Mouse (Mus musculus) cerebellum, adult 11-12 months (tissue): ENCODE measurements around the gene Crlf1.

Experiments
- DNase-seq: peaks from one replicate; pipeline ENCODE4 v3.0.0; 2022

Gene Crlf1

DNA sequence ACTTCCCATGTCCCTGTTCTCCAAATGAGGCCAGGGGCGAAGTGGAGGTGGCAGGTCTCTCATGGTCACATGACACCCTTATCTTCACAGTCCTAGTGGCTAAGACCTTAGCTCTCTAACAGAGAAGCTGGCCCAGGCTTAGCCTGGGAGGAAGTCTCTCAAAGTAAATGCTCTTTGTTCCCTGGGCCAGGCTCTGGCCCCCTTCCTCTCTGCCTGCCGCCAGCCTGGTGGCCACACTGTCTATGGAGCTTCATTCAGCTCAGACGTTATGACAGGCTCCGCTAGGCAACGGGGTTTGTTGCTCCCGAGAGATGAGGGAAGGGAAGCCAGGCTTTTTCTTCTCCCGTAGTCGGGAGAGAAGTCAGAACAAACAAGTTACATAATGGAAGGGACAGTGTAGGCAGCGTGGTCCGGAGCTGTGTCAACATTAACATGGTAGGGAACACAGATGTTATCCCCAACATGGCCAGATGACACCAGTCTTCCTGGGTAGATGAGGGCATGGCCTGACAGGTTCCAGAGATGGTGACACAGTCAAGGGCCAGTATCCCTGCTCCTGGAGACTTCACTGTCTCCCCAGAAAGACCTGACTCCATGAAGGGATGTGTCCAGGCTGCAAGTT lies 23.6 kb upstream of the Crlf1 start:
- DNase-seq: no peak

- DNase-seq: no peak
Observed at GRCm38 (mm10) chr8:70469938-70470337, 23.0 kb upstream of the Crlf1 start.

GRCm38 (mm10) chr8:70471856-70472255 lies 21.1 kb upstream of the Crlf1 start:
- peak; percentile 77 for DNase-seq

- DNase-seq: peak; percentile 96
Observed at GRCm38 (mm10) chr8:70476333-70477268, 16.4 kb upstream of the Crlf1 start, which contains the start of gene Klhl26. TSS of gene Klhl26 (minus strand) at chr8:70476968.

- peak; percentile 76 for DNase-seq
Observed at GRCm38 (mm10) chr8:70477269-70477982, 15.5 kb upstream of the Crlf1 start.

DNA sequence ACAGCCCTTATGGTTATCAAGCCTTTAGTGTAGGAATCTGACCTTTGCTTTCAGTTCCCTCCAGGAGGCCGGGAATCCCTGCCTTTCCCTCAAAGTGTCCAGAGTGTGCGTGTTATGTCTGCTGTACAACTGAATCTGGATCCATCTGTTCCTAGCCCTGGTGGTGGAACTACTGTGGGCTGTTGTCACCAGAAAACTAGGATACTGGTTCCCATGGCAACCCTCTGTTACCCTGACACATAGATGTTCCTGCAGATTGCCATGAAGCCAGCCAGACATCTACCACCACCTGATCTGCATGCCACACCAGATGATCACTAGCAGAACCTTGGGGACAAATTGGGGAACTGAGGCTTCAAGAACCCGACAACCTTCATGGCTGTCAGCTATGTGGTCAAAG lies 11.1 kb upstream of the Crlf1 start:
- DNase-seq: no peak

GRCm38 (mm10) chr8:70482943-70483342 lies 10.0 kb upstream of the Crlf1 start:
- DNase-seq: no peak

GRCm38 (mm10) chr8:70486191-70486681 lies 6.7 kb upstream of the Crlf1 start:
- DNase-seq: peak; percentile 78

DNA sequence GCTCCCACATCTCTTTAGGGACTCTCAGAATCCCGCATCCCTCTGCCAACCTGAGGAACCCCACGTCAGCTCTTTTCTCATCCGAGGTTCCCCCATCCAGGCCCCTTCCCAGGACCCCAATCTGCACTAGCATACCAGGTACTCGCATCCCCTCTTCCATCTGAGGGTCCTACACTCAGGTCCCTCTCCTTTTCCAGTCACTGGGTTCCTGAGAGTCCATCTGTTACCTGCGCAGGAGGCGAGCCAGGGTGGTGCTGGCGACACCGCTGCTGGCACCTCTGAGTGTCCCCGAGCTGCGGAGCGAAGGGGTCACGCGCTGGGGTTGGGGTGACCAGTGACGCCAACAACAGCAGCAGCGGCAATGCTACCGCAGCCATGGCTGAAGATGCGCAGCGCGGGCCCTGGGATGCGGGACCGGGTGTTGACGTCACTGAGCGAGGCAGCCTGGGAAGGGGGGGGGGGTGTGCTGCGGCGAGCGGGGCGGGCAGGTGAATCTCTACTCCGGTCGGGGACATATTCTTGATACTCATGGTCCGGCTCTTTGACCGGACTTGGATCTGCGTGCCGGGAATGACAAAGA lies 5.9 kb upstream of the Crlf1 start, which contains the start of gene Tmem59l:
Gene Tmem59l, minus strand, starts transcription at position 418 of the 580 bp plus-strand sequence.
- peak; percentile 79 for DNase-seq

DNA sequence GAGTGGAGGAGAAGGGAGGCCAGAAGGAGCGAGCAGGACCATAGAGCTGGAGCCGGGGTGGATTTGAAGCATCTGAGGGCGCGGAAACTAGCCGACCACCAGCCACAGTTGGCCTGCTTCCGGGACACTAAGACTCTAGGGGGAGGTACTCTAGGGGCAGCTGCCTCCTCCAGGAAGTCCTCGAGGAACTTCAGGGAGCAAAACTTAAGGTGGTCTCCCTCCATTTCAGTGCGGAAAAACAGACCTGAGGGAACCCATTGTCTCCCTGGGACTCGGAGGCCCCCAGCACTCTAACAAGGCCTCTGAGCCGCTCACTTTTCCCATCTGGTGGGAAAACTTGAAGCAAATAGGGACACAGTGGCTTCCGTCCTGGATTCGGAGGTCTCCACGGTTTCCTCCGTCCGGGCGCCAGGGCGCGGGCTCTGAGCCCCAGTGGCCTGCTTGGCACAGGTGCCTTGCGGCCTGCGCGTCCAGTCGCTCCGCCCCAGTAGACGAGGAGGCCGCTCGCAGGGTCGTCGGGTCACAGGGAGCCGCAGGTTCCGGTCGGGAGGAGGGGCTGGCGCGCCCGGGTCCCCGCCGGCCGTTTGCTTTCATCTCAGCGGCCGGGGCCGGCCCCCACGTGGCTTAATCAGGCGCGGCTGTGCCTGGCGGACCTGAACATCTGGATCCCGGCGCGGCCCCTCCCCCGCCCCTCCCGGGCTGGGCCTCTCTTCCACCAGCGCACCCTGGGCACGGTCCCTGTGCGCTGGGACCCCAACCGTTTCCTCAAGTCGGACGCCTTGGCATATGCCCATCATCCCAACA lies 4.8 kb upstream of the Crlf1 start:
- no peak for DNase-seq

DNA sequence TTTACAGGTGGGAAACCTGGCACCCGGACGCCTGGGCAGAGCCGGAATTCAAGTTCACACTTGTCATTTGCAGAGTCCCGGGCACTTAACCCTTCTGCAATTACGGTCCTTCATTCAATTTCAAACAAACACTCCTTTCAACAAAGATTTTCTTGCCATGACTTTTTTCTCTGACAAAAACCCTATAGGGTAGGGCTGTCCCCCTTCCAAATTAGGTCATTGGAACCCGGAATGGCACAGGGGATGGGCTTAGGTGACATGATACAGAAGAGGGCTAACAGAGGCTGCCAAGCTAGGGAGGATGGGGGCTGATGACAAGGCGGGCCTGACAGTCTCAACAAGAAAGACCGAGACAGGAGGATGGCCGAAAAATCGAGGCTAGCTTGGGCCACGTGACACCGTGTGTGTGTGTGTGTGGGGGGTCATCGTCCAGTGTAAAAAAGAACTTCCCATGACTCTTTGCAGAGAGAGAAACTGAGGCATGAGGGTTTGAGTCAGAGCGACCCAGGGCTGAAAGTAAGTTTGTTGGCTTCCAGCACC lies 4.0 kb upstream of the Crlf1 start:
- no peak for DNase-seq

DNA sequence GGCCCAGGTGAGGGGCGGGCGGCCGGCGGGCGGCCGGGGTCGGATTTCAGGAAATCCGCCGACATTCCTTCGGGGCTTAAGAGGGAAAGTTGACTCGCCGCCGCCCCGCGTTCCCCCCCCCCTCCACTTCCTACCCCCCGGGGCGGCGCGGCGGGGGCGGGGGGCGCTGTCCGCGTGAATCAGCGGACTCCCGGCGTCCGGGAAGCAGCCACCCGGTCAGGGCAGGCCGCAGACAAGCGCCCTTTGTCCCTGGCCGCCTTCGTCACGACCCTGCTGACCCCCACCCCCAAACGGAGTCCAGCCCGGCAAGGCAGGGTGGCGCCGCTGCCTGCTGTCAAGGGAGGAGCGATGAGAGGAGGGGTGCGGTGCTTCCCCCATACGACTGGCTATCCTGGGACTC lies 3.4 kb upstream of the Crlf1 start:
- no peak for DNase-seq

GRCm38 (mm10) chr8:70490061-70490879 lies 2.7 kb upstream of the Crlf1 start:
- DNase-seq: no peak

DNA sequence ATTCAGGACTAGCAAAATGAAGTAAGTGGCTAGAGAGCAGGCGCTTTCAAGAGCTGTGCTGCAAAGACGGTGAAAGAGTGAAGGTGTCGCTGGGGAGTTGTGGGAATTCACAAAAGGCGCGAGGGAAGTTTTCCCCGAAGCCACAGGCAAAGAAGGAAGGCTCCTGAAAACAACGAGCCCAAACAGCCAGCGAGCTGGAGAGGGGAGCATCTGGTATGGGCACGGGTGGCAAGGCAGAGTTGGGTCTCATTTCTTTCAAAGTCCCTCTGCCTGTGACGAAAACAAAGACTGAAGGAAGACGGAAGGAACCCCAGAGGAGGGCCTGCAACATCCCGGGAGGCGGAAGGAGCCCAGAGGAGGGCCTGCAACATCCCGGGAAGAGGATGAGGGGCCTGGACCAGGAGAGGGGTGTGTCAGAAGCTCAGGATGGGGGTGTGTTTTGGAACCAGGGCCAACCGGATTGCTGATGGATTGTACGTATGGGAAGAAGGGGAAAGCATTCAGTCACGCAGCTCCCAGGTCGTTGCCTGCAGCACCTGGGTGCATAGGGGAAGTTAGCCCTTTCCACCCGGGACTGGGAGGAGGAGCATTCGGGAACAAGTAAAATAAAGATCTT lies 2.0 kb upstream of the Crlf1 start:
- no peak for DNase-seq

- no peak for DNase-seq
Observed at GRCm38 (mm10) chr8:70493692-70494415, 896 bp downstream of the Crlf1 start.

GRCm38 (mm10) chr8:70494416-70494945 lies 1.5 kb downstream of the Crlf1 start:
- no peak for DNase-seq

DNA sequence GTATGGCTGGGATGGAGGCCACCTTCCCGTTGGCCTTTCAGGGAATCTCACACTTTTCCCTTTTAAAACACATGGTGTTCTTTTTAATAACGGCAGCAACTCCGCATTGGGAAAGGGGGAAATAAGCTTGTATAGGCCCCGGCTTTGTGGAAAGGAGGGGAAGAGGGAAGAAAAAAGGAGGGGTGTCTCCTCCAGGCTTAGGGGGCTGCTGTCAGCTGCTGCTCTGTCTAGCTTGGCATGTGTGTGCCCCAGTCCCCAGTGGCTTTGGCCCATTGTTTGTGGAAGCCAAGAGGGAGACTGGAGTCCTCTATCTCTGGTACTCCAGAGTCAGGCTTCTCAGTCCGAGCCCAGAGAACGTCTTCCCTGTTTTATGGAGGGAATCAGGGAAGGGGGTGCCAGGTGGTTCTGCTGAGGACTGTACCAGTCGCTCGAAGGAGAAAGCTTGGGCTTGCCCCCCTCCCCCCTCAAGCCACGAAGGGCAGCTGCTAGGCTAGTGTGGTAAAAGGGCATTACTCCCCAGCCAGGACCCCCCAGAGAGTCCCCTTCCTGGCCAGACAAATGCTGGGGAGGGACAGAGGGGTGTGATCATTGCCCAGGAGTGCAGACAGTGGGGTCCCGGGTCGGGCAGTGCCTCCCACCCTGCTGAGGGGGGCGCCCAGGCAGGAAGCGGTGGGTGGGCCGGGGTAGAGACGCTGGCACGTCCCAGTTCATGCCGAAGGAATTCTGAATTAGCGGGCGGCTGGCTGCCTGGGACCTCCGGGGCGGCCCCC lies 2.2 kb downstream of the Crlf1 start:
- DNase-seq: no peak

DNA sequence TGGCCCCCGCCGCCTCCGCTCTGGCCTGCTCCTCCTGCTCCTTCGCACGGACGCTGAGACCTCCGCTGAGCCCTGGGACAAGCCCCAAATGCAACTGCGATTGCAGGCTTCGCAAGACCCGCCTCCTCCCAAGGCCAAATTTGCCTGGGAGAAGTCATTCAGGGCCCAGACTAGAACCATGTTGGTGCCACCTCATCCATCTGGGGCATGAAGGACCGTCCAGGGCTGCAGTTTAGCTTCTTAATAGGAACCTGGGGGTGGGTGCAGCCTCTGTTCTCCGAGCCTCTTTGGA lies 2.8 kb downstream of the Crlf1 start:
- DNase-seq: no peak
